Mouse (Mus musculus): ENCODE measurements around the gene Gabpb1. TPM values are rescaled to one million over a fixed set of nuclear protein-coding genes. Genes with fewer than 3 reads are reported as not detected.

Gabpb1 gene
- total RNA-seq, 2 experiments from 2014 or later = 5.6 to 6.0 TPM

DNA sequence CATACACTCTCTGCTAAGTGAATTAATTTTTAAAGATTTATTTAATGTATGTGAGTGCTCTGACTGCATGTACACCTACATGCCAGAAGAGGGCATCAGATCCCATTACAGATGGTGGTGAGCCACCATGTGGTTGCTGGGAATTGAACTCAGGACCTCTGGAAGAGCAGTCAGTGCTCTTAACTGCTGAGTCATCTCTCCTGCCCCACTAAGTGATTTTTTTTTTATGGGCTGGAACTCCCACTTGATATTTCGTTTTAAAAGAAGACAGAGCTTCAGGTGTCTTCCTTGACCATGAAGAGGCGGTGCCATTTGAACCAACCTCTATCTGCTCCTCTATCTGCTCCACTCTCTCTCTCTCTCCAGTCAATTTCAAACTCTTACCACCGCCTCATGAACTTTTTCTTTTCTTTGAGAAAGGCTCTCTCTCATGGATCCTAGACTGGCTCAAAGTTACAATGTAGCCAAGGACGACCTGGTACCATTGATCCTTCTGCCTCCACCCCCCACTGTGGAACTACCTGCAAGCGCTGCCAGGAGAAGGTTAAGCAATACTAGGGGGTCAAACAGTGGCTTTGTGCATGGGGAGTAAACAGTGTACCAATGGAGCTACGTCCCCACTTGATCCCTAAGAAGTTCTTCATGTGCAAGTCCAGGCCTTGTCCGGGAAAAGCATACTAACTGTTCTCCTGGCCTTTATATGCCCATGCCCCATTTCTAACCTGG lies 79.6 kb downstream of the Gabpb1 start:
- DNase-seq (ENCODE audit: low spot score) = no peak

DNA sequence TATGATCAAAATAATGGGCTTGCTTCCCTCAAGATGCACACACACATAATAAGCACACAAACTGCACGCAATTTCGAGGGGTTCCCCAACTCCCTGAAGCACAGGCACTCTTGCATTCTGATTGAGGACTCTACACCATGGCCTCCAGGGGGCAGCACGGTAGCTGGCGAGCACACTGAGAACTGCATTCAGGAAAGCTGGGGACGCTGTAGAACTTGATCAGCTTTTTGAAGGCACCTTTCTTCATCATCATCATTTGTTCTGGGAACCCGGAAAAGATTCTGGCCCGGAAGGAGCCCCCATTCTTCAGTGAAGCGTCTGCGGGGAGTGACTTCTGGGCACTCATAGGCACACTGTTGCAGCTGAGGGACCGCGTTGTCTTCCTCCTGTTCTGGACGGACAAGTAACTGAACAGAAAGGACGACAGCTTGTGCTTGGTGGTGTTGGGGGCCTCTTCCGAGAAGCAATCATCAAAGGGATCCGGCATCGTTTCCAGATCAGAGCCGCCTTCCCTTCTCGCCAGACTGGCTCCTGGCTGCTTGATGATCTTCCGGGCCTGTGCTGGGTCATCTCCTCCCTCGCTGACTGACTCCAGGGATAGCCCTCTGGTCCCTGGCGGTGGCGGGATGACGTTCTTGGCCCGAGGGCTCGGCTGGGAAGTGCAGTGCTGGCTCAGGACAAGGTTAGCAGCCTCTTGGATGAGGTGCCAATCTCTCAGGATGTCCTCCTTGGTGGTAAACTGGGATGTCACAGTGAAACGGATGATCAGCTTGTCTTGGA lies 82.1 kb downstream of the Gabpb1 start:
- peak; percentile 52 for DNase-seq (ENCODE audit: low spot score)

DNA sequence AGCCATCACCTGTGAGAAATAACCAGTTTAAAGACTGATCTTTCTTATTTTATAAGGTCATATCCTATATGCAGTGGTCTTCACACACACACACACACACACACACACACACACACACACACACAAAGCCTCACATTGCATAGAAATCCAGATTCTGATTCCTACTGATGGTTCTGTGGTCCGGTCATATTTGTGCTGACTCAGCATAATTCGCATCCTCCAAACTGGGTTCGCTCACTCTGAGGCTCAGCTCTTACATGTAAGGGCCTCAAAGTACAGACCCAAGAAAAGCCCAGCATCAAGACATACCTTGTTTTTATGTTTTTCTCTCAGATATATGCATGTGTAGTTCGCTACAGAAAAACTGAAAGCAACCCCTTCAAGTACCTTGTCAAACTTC lies 84.8 kb downstream of the Gabpb1 start:
- DNase-seq (ENCODE audit: low spot score) = no peak

- no peak for DNase-seq (ENCODE audit: low spot score)
These were observed 88.7 kb downstream of the Gabpb1 start for GRCm38 (mm10) chr2:126587468-126587867.

DNA sequence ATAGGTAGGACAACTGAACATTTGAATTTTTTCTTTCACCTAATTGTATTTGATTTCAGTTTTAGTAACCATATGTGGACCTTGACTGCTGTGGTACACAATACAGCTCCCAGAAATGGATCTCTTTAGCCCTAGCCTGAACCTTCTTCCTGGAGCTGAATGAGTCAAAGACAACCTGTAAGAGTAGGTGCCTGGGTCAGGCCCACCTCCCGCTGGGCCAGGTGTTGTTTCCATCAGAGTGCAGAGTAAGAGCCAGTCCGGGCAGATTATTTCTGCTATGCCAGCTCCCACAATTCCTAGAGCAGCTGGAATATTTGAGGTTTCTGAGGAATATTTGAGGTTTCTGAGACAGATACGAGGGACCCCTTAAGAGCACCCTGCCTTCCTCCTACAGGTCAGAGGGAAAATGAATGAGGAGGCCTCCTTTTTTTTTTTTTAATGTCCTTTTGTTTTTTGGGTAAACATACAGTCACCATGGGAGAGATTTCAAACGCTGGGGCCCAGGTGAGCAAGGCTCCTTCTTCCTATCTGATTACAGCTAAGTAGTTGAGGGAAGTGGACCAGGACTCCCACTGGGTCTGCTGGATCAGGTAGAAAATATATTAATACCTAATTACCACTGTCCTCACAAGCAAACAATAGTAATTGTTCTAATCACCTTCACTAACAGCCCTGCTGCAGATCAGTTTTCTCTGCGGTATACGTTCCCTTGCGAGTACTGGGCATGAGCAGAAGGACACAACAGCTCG lies 91.3 kb downstream of the Gabpb1 start:
- no peak for DNase-seq (ENCODE audit: low spot score)

- DNase-seq (ENCODE audit: low spot score) = no peak
These were observed 92.2 kb downstream of the Gabpb1 start for GRCm38 (mm10) chr2:126583960-126584359.

DNA sequence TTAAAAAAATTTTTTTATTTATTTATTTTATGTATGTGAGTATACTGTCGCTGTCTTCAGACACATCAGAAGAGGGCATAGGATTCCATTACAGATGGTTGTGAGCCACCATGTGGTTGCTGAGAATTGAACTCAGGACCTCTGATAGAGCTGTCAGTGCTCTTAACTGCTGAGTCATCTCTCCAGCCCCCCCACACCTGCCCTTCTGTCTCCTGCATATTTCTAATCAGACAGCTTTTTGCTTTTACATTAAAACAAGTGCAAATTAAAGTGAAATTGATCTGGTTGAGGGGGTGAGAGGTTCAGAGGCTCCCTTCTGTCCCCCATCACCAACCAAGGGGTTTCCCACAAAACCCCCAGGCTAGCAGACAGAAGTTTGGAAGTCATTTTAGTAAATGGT lies 96.9 kb downstream of the Gabpb1 start:
- no peak for DNase-seq (ENCODE audit: low spot score)

Other genes starting within 250 kb of the Gabpb1 start
- under 1 TPM; 0.11 to 0.17 TPM for gene Atp8b4, start 175.7 kb downstream of the Gabpb1 start, total RNA-seq (2021)
- under 1 TPM; 0.66 to 0.78 TPM for gene Slc27a2, start 123.9 kb downstream of the Gabpb1 start, total RNA-seq (2021)
- under 1 TPM; 0.68 to 0.69 TPM for gene Hdc, start 57.0 kb downstream of the Gabpb1 start, total RNA-seq (2021)
- gene Usp8, start 31.0 kb upstream of the Gabpb1 start, total RNA-seq (2021) = 10 to 100 TPM; 16.3 to 17.1 TPM
- gene Usp50, start 107.1 kb upstream of the Gabpb1 start, total RNA-seq (2021) = under 1 TPM in 1 of 2 experiments, not detected in 1; 0.21 TPM
- gene Trpm7, start 199.9 kb upstream of the Gabpb1 start, total RNA-seq (2021) = 10 to 100 TPM; 20.7 to 21.4 TPM